Mouse (Mus musculus) liver, adult 2 months (tissue): ENCODE data around the gene Fgg.

ENCODE experiments used
- CTCF ChIP-seq: fragments of 200-500 bp; IDR thresholded peaks from 2 replicates; pipeline ENCODE4 v1.5.1; 2011; ENCODE audit warnings: low read depth, low read length, control low read depth
- POLR2A ChIP-seq: fragments of 200-500 bp; IDR thresholded peaks from 2 replicates; pipeline ENCODE4 v1.6.1; 2011; ENCODE audit warnings: low read length, control low read depth; ENCODE audit not compliant: insufficient read depth; ENCODE audit errors: extremely low read depth

DNA sequence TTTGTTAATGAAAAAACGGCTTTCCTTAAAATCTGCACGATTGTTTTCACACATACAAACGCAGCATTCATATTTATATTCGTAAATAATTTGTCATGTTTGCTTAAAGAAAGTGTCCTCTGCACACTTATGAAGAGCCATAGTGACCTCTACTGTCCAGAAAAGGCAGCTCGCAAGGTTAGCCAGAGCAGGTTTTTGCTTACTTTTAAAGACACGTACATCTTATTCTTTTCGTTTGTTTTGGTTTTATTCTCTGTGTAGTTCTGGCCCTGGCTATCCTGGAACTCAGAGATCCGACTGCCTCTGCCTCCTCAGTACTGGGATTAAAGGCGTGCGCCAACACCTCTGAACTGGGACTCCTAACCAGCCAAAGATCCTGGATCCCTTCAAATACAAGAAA, 46.2 kb downstream of the Fgg start:
- TF ChIP-seq CTCF: peak; percentile 30; the same call in 1 of the 2 replicates
- TF ChIP-seq POLR2A: no peak
